Mouse (Mus musculus): ENCODE measurements at regions not wholly inside any gene's neighbourhood (a gene's known extent, or its start where the extent isn't known, plus 50 kb on each side); places are given as distances from the start of the nearest gene placed in this dataset.

GRCm38 (mm10) chr16:63224608-63225007 lies 370.5 kb downstream of the Pros1 start:
- H3K9ac ChIP-seq, result no peak overlapping the region
- H3K36me3 ChIP-seq, result no peaks in the 10 kb centered on the region
- H3K9me3 ChIP-seq, result no peaks in the 10 kb centered on the region
- no peak for ATAC-seq (ENCODE audit: insufficient number of reproducible peaks, low FRiP score, low TSS enrichment, low read depth)
- H3K27me3 ChIP-seq, result peaks cover 8% of the 10 kb centered on the region; the same call in 1 of the 2 replicates
- WGBS, result 38% methylated on average over 6 of the region's 6 CpGs
- peaks cover 4% of the 10 kb centered on the region for H3K4me1 ChIP-seq
- H3K4me3 ChIP-seq, result no peak overlapping the region
- H3K4me2 ChIP-seq, result no peak overlapping the region
- H3K27ac ChIP-seq, result no peak overlapping the region

- H3K4me1 ChIP-seq, result peaks cover 4% of the 10 kb centered on the region
- no peaks in the 10 kb centered on the region for H3K36me3 ChIP-seq
- H3K27me3 ChIP-seq, result peaks cover 8% of the 10 kb centered on the region; the same call in 1 of the 2 replicates
- no peaks in the 10 kb centered on the region for H3K9me3 ChIP-seq
- ATAC-seq (ENCODE audit: insufficient number of reproducible peaks, low FRiP score, low TSS enrichment, low read depth), result no peak
- H3K27ac ChIP-seq, result no peak overlapping the region
- no peak overlapping the region for H3K4me3 ChIP-seq
- 37% methylated on average over 8 of the region's 8 CpGs for WGBS
- H3K4me2 ChIP-seq, result no peak overlapping the region
- no peak overlapping the region for H3K9ac ChIP-seq
Measured at GRCm38 (mm10) chr16:63225097-63225496, 371.0 kb downstream of the Pros1 start.

- no peak overlapping the region for H3K27ac ChIP-seq
- peaks cover 8% of the 10 kb centered on the region; the same call in 1 of the 2 replicates for H3K27me3 ChIP-seq
- H3K4me3 ChIP-seq, result no peak overlapping the region
- no peaks in the 10 kb centered on the region for H3K9me3 ChIP-seq
- H3K9ac ChIP-seq, result no peak overlapping the region
- no peak for ATAC-seq (ENCODE audit: insufficient number of reproducible peaks, low FRiP score, low TSS enrichment, low read depth)
- H3K4me2 ChIP-seq, result no peak overlapping the region
- no peaks in the 10 kb centered on the region for H3K36me3 ChIP-seq
- H3K4me1 ChIP-seq, result peaks cover 4% of the 10 kb centered on the region
- 18% methylated on average over 1 of the region's 1 CpGs for WGBS
Measured at GRCm38 (mm10) chr16:63229135-63229534, 375.0 kb downstream of the Pros1 start.

GRCm38 (mm10) chr16:63229567-63229966 lies 375.5 kb downstream of the Pros1 start:
- 69% methylated on average over 3 of the region's 3 CpGs for WGBS
- H3K9me3 ChIP-seq, result no peaks in the 10 kb centered on the region
- H3K36me3 ChIP-seq, result no peaks in the 10 kb centered on the region
- no peak overlapping the region for H3K27ac ChIP-seq
- no peak for ATAC-seq (ENCODE audit: insufficient number of reproducible peaks, low FRiP score, low TSS enrichment, low read depth)
- no peak overlapping the region for H3K4me3 ChIP-seq
- peaks cover 8% of the 10 kb centered on the region; the same call in 1 of the 2 replicates for H3K27me3 ChIP-seq
- H3K4me1 ChIP-seq, result peaks cover 4% of the 10 kb centered on the region
- no peak overlapping the region for H3K4me2 ChIP-seq
- H3K9ac ChIP-seq, result no peak overlapping the region

- no peak for ATAC-seq (ENCODE audit: insufficient number of reproducible peaks, low FRiP score, low TSS enrichment, low read depth)
- H3K36me3 ChIP-seq, result no peaks in the 10 kb centered on the region
- H3K9ac ChIP-seq, result no peak overlapping the region
- no peak overlapping the region for H3K27ac ChIP-seq
- H3K4me2 ChIP-seq, result no peak overlapping the region
- 42% methylated on average over 5 of the region's 5 CpGs for WGBS
- H3K27me3 ChIP-seq, result no peaks in the 10 kb centered on the region
- no peaks in the 10 kb centered on the region for H3K9me3 ChIP-seq
- H3K4me1 ChIP-seq, result no peaks in the 10 kb centered on the region
- H3K4me3 ChIP-seq, result no peak overlapping the region
Measured at GRCm38 (mm10) chr16:63270173-63270572, 416.1 kb downstream of the Pros1 start.

- no peaks in the 10 kb centered on the region for H3K4me1 ChIP-seq
- ATAC-seq (ENCODE audit: insufficient number of reproducible peaks, low FRiP score, low TSS enrichment, low read depth), result no peak
- H3K9ac ChIP-seq, result no peak overlapping the region
- H3K4me2 ChIP-seq, result no peak overlapping the region
- no peaks in the 10 kb centered on the region for H3K27me3 ChIP-seq
- WGBS, result 51% methylated on average over 1 of the region's 1 CpGs
- H3K36me3 ChIP-seq, result no peaks in the 10 kb centered on the region
- H3K27ac ChIP-seq, result no peak overlapping the region
- H3K9me3 ChIP-seq, result no peaks in the 10 kb centered on the region
- no peak overlapping the region for H3K4me3 ChIP-seq
Measured at GRCm38 (mm10) chr16:63277556-63277955, 423.4 kb downstream of the Pros1 start.

GRCm38 (mm10) chr16:63278259-63278697 lies 424.2 kb downstream of the Pros1 start:
- WGBS, result 30% methylated on average over 2 of the region's 2 CpGs
- Histone ChIP-seq H3K27me3 (no peaks in the 10 kb centered on the region), H3K4me1 (no peaks in the 10 kb centered on the region), H3K9me3 (no peaks in the 10 kb centered on the region), H3K4me2 (no peak overlapping the region), H3K36me3 (no peaks in the 10 kb centered on the region), H3K9ac (no peak overlapping the region), H3K4me3 (no peak overlapping the region), H3K27ac (no peak overlapping the region)
- ATAC-seq (ENCODE audit: insufficient number of reproducible peaks, low FRiP score, low TSS enrichment, low read depth), result no peak

GRCm38 (mm10) chr16:63287655-63288054 lies 433.5 kb downstream of the Pros1 start:
- no peaks in the 10 kb centered on the region for H3K9me3 ChIP-seq
- no peak overlapping the region for H3K9ac ChIP-seq
- no peak overlapping the region for H3K4me2 ChIP-seq
- H3K27me3 ChIP-seq, result 0 out of 2 replicates have a peak, but pooled peaks cover 3% of the 10 kb centered on the region
- ATAC-seq (ENCODE audit: insufficient number of reproducible peaks, low FRiP score, low TSS enrichment, low read depth), result peak; percentile 85
- H3K4me1 ChIP-seq, result 0 out of 2 replicates have a peak, but pooled peaks cover 2% of the 10 kb centered on the region
- 20% methylated on average over 7 of the region's 7 CpGs for WGBS
- H3K4me3 ChIP-seq, result no peak overlapping the region
- H3K27ac ChIP-seq, result no peak overlapping the region
- no peaks in the 10 kb centered on the region for H3K36me3 ChIP-seq

GRCm38 (mm10) chr16:63311676-63312075 lies 457.6 kb downstream of the Pros1 start:
- Histone ChIP-seq H3K9ac (no peak overlapping the region), H3K4me3 (no peak overlapping the region), H3K4me2 (no peak overlapping the region), H3K9me3 (no peaks in the 10 kb centered on the region), H3K27me3 (no peaks in the 10 kb centered on the region), H3K27ac (no peak overlapping the region), H3K36me3 (no peaks in the 10 kb centered on the region), H3K4me1 (no peaks in the 10 kb centered on the region)
- ATAC-seq (ENCODE audit: insufficient number of reproducible peaks, low FRiP score, low TSS enrichment, low read depth), result no peak
- WGBS, result 88% methylated on average over 1 of the region's 1 CpGs

- no peak for ATAC-seq (ENCODE audit: insufficient number of reproducible peaks, low FRiP score, low TSS enrichment, low read depth)
- H3K4me1 ChIP-seq, result no peaks in the 10 kb centered on the region
- no peaks in the 10 kb centered on the region for H3K9me3 ChIP-seq
- H3K9ac ChIP-seq, result no peak overlapping the region
- no peak overlapping the region for H3K4me2 ChIP-seq
- no peaks in the 10 kb centered on the region for H3K27me3 ChIP-seq
- no peak overlapping the region for H3K4me3 ChIP-seq
- H3K27ac ChIP-seq, result no peak overlapping the region
- WGBS, result 70% methylated on average over 1 of the region's 1 CpGs
- H3K36me3 ChIP-seq, result no peaks in the 10 kb centered on the region
Measured at GRCm38 (mm10) chr16:63313544-63313943, 459.4 kb downstream of the Pros1 start.

GRCm38 (mm10) chr16:63319602-63320001 lies 465.5 kb downstream of the Pros1 start:
- no peaks in the 10 kb centered on the region for H3K4me1 ChIP-seq
- H3K9ac ChIP-seq, result no peak overlapping the region
- H3K4me3 ChIP-seq, result no peak overlapping the region
- no peak overlapping the region for H3K4me2 ChIP-seq
- no peaks in the 10 kb centered on the region for H3K36me3 ChIP-seq
- H3K27me3 ChIP-seq, result no peaks in the 10 kb centered on the region
- no peak overlapping the region for H3K27ac ChIP-seq
- ATAC-seq (ENCODE audit: insufficient number of reproducible peaks, low FRiP score, low TSS enrichment, low read depth), result no peak
- H3K9me3 ChIP-seq, result no peaks in the 10 kb centered on the region
- WGBS, result 73% methylated on average over 5 of the region's 5 CpGs

- no peak overlapping the region for H3K4me2 ChIP-seq
- 48% methylated on average over 6 of the region's 6 CpGs for WGBS
- ATAC-seq (ENCODE audit: insufficient number of reproducible peaks, low FRiP score, low TSS enrichment, low read depth), result no peak
- H3K27me3 ChIP-seq, result no peaks in the 10 kb centered on the region
- no peak overlapping the region for H3K9ac ChIP-seq
- H3K4me1 ChIP-seq, result no peaks in the 10 kb centered on the region
- no peaks in the 10 kb centered on the region for H3K36me3 ChIP-seq
- H3K9me3 ChIP-seq, result no peaks in the 10 kb centered on the region
- H3K27ac ChIP-seq, result no peak overlapping the region
- H3K4me3 ChIP-seq, result no peak overlapping the region
Measured at GRCm38 (mm10) chr16:63351511-63352125, 497.5 kb downstream of the Pros1 start.

- no peak overlapping the region for H3K27ac ChIP-seq
- no peak for ATAC-seq (ENCODE audit: insufficient number of reproducible peaks, low FRiP score, low TSS enrichment, low read depth)
- no peaks in the 10 kb centered on the region for H3K27me3 ChIP-seq
- WGBS, result 84% methylated on average over 5 of the region's 5 CpGs
- no peaks in the 10 kb centered on the region for H3K4me1 ChIP-seq
- no peaks in the 10 kb centered on the region for H3K36me3 ChIP-seq
- no peak overlapping the region for H3K4me2 ChIP-seq
- H3K9ac ChIP-seq, result no peak overlapping the region
- H3K9me3 ChIP-seq, result no peaks in the 10 kb centered on the region
- no peak overlapping the region for H3K4me3 ChIP-seq
Measured at GRCm38 (mm10) chr16:63369868-63370267, 494.1 kb downstream of the Epha3 start.
